Mouse (Mus musculus) spleen, adult 10 weeks (tissue): Measurements from ENCODE around the gene Med17. TPM values are rescaled to one million over a fixed set of nuclear protein-coding genes. Genes with fewer than 3 reads are reported as not detected.

ENCODE experiments used
- polyA plus RNA-seq: library from polyadenylated mRNA; stranded (reverse); fragments of 350-450 nt; fragmentation: Illumina TruSeq; extraction: RNeasy Lipid Tissue Mini Kit (QIAGEN cat#74804); gene quantifications from one replicate; pipeline ENCODE4 v1.2.3, GENCODE M21; 2015; ENCODE audit warnings: low replicate concordance; ENCODE audit not compliant: insufficient read depth

The Med17 gene
- polyA plus RNA-seq, result 49.4 TPM

DNA sequence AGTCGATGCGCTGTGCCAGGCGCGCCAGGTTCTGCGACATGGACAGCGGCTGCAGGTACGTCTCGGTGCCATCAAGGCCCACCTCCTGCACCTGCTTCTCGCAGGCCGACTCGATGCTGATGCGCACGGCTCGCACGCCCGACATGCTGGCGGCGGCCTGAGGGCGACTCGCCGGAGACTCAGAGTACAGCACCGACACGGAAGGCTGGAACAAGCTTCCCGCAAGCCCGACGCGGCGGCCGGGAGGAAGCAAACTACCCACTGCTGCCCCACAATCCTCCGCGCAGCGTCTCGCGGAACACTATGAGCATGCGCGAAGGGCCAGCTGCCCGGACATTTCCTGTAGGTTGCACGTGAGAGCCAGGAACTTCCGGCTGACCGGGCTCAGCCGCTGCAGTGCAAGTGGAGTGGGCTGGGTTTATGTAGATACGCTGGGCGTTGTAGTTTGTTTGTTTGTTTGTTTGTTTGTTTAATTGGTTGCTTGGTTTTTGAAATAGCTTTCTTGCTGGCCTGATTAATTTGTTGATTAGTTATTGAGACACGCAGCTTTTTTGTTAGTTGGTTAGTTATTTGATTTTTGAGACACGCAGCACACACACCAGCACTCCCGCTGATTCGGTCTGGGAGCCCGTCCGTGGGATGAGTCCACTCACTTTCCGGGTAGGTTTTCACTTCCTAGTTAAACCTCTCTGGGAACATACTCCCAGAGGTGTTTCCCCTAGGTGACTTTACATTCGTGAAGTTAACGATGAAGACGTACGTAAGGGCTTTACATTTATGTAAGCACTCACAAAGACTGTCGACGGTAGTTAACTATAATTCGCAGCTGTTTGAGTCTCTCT is at the start of gene Med17:
TSS of gene Med17 (minus strand) at position 283 of the 842 bp plus-strand sequence.

GRCm38 (mm10) chr9:15306398-15307119 is 26.8 kb upstream of the Med17 start, which contains the start of gene 4931406C07Rik:
Gene 4931406C07Rik (minus strand): TSS chr9:15306448.

GRCm38 (mm10) chr9:15305503-15306397 is 26.0 kb upstream of the Med17 start, which contains the start of gene Taf1d:
Gene Taf1d (plus strand): TSS chr9:15306214.

GRCm38 (mm10) chr9:15239042-15239925 is 40.4 kb downstream of the Med17 start, which contains the start of gene Vstm5:
Gene Vstm5 (plus strand): TSS chr9:15239045.

Other genes with a start within 250 kb of the Med17 start
- gene Panx1, start 234.5 kb downstream of the Med17 start, polyA plus RNA-seq, result 46.8 TPM
- gene Hephl1, start 167.8 kb downstream of the Med17 start, polyA plus RNA-seq, result not detected
- gene Vstm5, start 40.9 kb downstream of the Med17 start, polyA plus RNA-seq, result 0.52 TPM
- 147 TPM for gene Taf1d, start 26.3 kb upstream of the Med17 start, polyA plus RNA-seq
- gene 4931406C07Rik, start 26.5 kb upstream of the Med17 start, polyA plus RNA-seq, result 29.1 TPM
- 50.5 TPM for gene Cep295, start 77.9 kb upstream of the Med17 start, polyA plus RNA-seq
- 9.4 TPM for gene Smco4, start 213.5 kb upstream of the Med17 start, polyA plus RNA-seq